Mouse (Mus musculus) cerebellum, adult 2 months (tissue): ENCODE data around the gene Arl5b.

Experiments used
- CTCF ChIP-seq: fragments of 200-500 bp; IDR thresholded peaks from 2 replicates; pipeline ENCODE4 v1.5.1; 2011; ENCODE audit warnings: low read depth, mild to moderate bottlenecking, control low read depth, low read length, moderate library complexity, borderline replicate concordance; ENCODE audit not compliant: insufficient read depth
- POLR2A ChIP-seq: fragments of 200-500 bp; IDR thresholded peaks from 2 replicates; pipeline ENCODE4 v1.6.1; 2011; ENCODE audit warnings: low read length, control low read depth, borderline replicate concordance; ENCODE audit not compliant: insufficient read depth

DNA sequence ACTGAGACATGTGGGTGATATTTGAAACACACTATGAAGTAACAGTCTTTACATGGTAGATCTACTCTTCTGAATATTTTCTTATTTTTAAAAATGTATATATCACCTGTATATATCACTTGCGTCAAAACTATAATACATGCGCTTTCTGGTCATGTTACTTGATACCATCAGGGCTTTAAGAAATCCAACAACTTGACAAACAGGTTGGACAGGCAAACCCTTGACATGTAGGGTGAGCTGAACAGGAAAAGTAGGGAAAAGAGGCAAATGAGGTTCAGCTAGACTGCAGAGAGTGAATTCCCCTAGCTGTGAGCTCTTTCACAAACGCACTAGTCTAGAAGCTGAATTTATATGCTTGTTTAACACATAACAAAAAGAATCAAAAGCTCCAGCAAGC, 22.4 kb upstream of the Arl5b start:
- TF ChIP-seq POLR2A (no peak), CTCF (no peak)
